Mouse (Mus musculus) neural tube, embryonic 13.5 days (tissue): Measurements from ENCODE around the gene Uck2. TPM values are rescaled to one million over a fixed set of nuclear protein-coding genes. Genes with fewer than 3 reads are reported as not detected.
A peak's percentile ranks its signal among the peaks of the same experiment; 100 is the strongest.

Experiments used
- ATAC-seq: fragments of 200-750 bp; cut with Nextera tagmentation; 2 replicates; pipeline ENCODE4 v1.8.0; 2017; ENCODE audit warnings: low read depth, mild to moderate bottlenecking, moderate TSS enrichment, moderate library complexity
- H3K27ac ChIP-seq: fragments of 300-500 bp; sonication (generic); replicated peaks from 2 replicates; pipeline ENCODE4 v1.5.1; 2015; ENCODE audit warnings: moderate library complexity, mild to moderate bottlenecking, inconsistent platforms
- H3K27me3 ChIP-seq: fragments of 300-500 bp; sonication (generic); 2 replicates; pipeline ENCODE4 v1.6.1; 2015; ENCODE audit warnings: mild to moderate bottlenecking, inconsistent platforms
- H3K36me3 ChIP-seq: fragments of 300-500 bp; sonication (generic); 2 replicates; pipeline ENCODE4 v1.6.1; 2015; ENCODE audit warnings: mild to moderate bottlenecking, inconsistent platforms
- H3K4me1 ChIP-seq: fragments of 300-500 bp; sonication (generic); replicated peaks from 2 replicates; pipeline ENCODE4 v1.6.1; 2015; ENCODE audit warnings: inconsistent platforms
- H3K4me2 ChIP-seq: fragments of 300-500 bp; sonication (generic); 2 replicates; pipeline ENCODE4 v1.6.1; 2015; ENCODE audit warnings: inconsistent platforms, mild to moderate bottlenecking, moderate library complexity
- H3K4me3 ChIP-seq: fragments of 300-500 bp; sonication (generic); 2 replicates; pipeline ENCODE4 v1.5.1; 2015; ENCODE audit warnings: mild to moderate bottlenecking, inconsistent platforms
- H3K9ac ChIP-seq: fragments of 300-500 bp; sonication (generic); 2 replicates; pipeline ENCODE4 v1.6.1; 2015; ENCODE audit warnings: moderate library complexity, mild to moderate bottlenecking, inconsistent platforms
- H3K9me3 ChIP-seq: fragments of 300-500 bp; sonication (generic); 2 replicates; pipeline ENCODE4 v1.6.1; 2016; ENCODE audit warnings: inconsistent platforms
- WGBS: fragments of 180-500 bp; shearing (Covaris S2); methylation state at CpG from one replicate; pipeline ENCODE4 v1.1.7; 2015; 5-methylcytosine and 5-hydroxymethylcytosine counted together
- polyA plus RNA-seq: library from polyadenylated mRNA; unstranded; fragments of >200 nt; fragmentation: Nextera tagmentation; extraction: Ambion mirVana; gene quantifications from 2 replicates; pipeline ENCODE4 v1.2.1, GENCODE M21; 2015

Uck2 gene
- polyA plus RNA-seq, 1 experiment from 2014 or later: 66.3 TPM

- no peaks in the 10 kb centered on the region for H3K36me3 ChIP-seq
- H3K9me3 ChIP-seq: no peaks in the 10 kb centered on the region
- no peak overlapping the region for H3K4me3 ChIP-seq
- H3K4me1 ChIP-seq: peaks cover 42% of the 10 kb centered on the region
- ATAC-seq: no peak
- no peak overlapping the region for H3K4me2 ChIP-seq
- H3K27me3 ChIP-seq: no peaks in the 10 kb centered on the region
- WGBS: 89% methylated on average over 9 of the region's 9 CpGs
- H3K9ac ChIP-seq: no peak overlapping the region
- H3K27ac ChIP-seq: no peak overlapping the region
These were observed 16.6 kb downstream of the Uck2 start for GRCm38 (mm10) chr1:167268360-167269063.

GRCm38 (mm10) chr1:167266720-167267119 is 18.4 kb downstream of the Uck2 start:
- H3K4me3 ChIP-seq: no peak overlapping the region
- WGBS: 73% methylated on average over 3 of the region's 3 CpGs
- H3K4me1 ChIP-seq: peaks cover 38% of the 10 kb centered on the region
- no peak overlapping the region for H3K27ac ChIP-seq
- no peaks in the 10 kb centered on the region for H3K27me3 ChIP-seq
- no peak for ATAC-seq
- no peak overlapping the region for H3K9ac ChIP-seq
- no peaks in the 10 kb centered on the region for H3K36me3 ChIP-seq
- no peak overlapping the region for H3K4me2 ChIP-seq
- no peaks in the 10 kb centered on the region for H3K9me3 ChIP-seq

- Histone ChIP-seq H3K4me1 (peaks cover 24% of the 10 kb centered on the region), H3K36me3 (no peaks in the 10 kb centered on the region), H3K9ac (no peak overlapping the region), H3K4me3 (no peak overlapping the region), H3K27ac (no peak overlapping the region), H3K9me3 (no peaks in the 10 kb centered on the region), H3K27me3 (no peaks in the 10 kb centered on the region), H3K4me2 (no peak overlapping the region)
- 86% methylated on average over 4 of the region's 4 CpGs for WGBS
- ATAC-seq: no peak
These were observed 19.8 kb downstream of the Uck2 start for GRCm38 (mm10) chr1:167265366-167265765.

DNA sequence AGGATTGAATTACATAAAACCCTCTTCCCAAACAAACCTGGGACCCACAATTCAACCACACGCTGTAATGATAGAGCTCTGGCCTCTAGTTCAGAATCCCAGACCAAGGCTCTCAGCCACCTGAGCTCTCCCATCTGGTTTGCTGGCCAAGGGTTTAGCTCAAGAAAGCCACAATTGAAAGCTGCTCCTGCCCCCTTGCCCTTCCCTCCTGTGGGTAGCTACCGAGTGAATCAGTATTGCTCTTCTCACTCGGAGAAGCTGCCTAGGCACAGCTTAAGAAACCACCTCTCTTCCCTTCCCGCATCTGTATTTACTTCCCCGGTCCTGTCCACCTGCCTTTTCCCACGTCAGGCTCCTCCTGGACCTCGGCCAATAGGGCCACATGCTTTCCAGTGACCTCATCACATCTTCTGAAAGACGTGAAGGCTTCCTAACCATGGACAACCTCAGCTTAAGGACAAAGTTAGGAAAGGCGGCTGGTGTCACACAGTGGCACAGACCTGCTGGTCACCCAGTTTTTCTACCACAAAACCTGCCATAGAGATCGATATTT is 22.6 kb downstream of the Uck2 start:
- no peaks in the 10 kb centered on the region for H3K27me3 ChIP-seq
- ATAC-seq: no peak
- peaks cover 6% of the 10 kb centered on the region for H3K4me1 ChIP-seq
- no peaks in the 10 kb centered on the region for H3K9me3 ChIP-seq
- H3K27ac ChIP-seq: no peak overlapping the region
- no peak overlapping the region for H3K9ac ChIP-seq
- 71% methylated on average over 10 of the region's 10 CpGs for WGBS
- H3K4me3 ChIP-seq: no peak overlapping the region
- no peak overlapping the region for H3K4me2 ChIP-seq
- no peaks in the 10 kb centered on the region for H3K36me3 ChIP-seq

DNA sequence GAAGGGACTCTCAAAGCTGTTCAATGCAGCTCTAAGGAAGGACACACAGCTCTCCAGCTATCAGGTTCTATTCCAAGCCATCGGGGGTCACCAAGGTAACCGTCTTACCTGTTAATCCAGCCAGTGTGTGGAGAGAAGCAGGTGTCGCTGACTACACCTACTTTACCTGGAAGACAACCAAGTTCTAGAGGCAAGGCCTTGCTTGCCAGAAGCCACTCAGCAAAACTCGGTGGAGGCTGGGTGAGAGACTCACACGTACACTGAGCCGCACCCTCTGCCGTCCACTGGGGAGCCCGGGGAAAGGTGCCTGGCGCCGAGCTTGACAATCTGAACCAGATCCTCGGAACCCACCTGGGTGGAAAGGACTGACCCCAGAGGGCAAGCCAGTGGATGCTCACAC is 23.4 kb downstream of the Uck2 start:
- no peaks in the 10 kb centered on the region for H3K27me3 ChIP-seq
- WGBS: 94% methylated on average over 11 of the region's 11 CpGs
- H3K36me3 ChIP-seq: no peaks in the 10 kb centered on the region
- no peak for ATAC-seq
- H3K4me2 ChIP-seq: no peak overlapping the region
- H3K4me3 ChIP-seq: no peak overlapping the region
- H3K9ac ChIP-seq: no peak overlapping the region
- no peak overlapping the region for H3K27ac ChIP-seq
- H3K9me3 ChIP-seq: no peaks in the 10 kb centered on the region
- H3K4me1 ChIP-seq: peaks cover 13% of the 10 kb centered on the region

- Histone ChIP-seq H3K27me3 (no peaks in the 10 kb centered on the region), H3K36me3 (no peaks in the 10 kb centered on the region), H3K9ac (no peak overlapping the region), H3K4me2 (no peak overlapping the region), H3K4me1 (peaks cover 27% of the 10 kb centered on the region), H3K9me3 (no peaks in the 10 kb centered on the region), H3K4me3 (no peak overlapping the region), H3K27ac (no peak overlapping the region)
- no peak for ATAC-seq
- WGBS: 68% methylated on average over 10 of the region's 10 CpGs
These were observed 25.4 kb downstream of the Uck2 start for GRCm38 (mm10) chr1:167259702-167260101.

DNA sequence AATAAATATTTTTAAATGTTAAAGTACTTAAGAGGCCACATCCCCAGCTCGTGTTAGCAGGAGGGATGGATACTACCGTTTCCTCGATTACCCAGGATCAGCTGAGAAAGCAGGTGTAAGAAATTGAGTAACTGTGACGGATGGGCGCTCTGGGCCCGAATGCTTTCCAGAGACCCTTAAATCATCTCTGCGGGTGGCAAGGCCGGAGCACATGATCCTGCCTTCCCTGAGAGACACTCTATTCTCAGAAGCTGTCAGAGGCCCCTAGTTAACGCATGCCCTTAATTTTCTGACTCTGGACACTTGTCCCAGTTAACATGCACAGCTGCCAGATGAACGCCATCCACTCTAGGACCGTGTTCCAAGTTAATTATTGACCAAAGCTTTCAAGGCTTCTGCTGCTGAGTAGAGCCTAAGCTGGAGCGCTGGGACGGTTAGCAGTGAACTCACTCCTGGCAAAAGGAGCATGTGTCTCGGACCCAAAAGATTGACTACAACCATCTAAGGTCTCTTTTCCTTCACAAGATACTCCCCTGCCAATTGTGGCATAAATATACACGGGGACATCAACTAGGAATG is 28.3 kb downstream of the Uck2 start:
- Histone ChIP-seq H3K27ac (0 out of 2 replicates have a peak overlapping the region, but pooled peaks have one; percentile 5), H3K4me1 (peaks cover 29% of the 10 kb centered on the region), H3K9ac (no peak overlapping the region), H3K4me2 (no peak overlapping the region), H3K4me3 (no peak overlapping the region), H3K36me3 (no peaks in the 10 kb centered on the region), H3K27me3 (no peaks in the 10 kb centered on the region), H3K9me3 (no peaks in the 10 kb centered on the region)
- peak; percentile 34; the same call in 1 of the 2 replicates for ATAC-seq
- WGBS: 31% methylated on average over 15 of the region's 15 CpGs

DNA sequence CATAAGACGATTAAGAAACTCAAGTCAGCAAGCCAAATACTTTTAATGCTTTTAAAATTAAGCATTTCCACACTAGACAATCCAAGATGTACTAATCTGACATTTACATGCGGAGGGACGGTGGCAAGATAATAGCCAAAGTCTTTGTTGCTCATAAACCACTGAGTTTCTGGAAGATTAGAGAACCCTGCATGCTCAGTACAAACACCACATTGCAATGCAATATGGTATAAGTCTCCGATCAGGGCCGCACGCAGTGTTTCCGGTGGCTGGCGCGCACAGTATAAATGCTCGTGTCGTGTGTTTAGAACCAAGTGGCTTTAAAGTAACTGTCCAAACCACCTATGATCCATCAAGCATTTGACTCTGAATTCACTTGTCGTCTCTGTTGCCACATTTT is 31.5 kb downstream of the Uck2 start:
- H3K4me2 ChIP-seq: no peak overlapping the region
- H3K9ac ChIP-seq: no peak overlapping the region
- H3K9me3 ChIP-seq: no peaks in the 10 kb centered on the region
- WGBS: 92% methylated on average over 12 of the region's 12 CpGs
- no peak overlapping the region for H3K27ac ChIP-seq
- H3K4me3 ChIP-seq: no peak overlapping the region
- no peak for ATAC-seq
- H3K4me1 ChIP-seq: peaks cover 33% of the 10 kb centered on the region
- H3K27me3 ChIP-seq: no peaks in the 10 kb centered on the region
- H3K36me3 ChIP-seq: no peaks in the 10 kb centered on the region

DNA sequence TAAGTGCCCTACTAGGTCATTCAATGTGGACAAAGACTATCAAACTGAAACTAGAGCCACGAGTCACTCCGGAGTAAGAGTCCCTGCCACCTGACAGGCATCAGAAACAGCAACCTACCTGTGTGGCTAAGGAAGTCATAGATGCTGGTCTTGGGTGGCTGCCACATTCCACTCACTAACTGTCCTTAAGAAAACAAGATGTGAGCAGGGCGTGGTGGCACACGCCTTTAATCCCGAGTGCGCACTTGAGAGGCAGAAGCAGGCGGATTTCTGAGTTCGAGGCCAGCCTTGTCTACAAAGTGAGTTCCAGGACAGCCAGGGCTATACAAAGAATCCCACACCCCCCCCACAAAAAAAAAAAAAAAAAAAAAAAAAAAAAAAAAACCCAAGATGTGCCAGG is 35.2 kb downstream of the Uck2 start:
- H3K27me3 ChIP-seq: no peaks in the 10 kb centered on the region
- H3K27ac ChIP-seq: no peak overlapping the region
- H3K9ac ChIP-seq: no peak overlapping the region
- H3K4me3 ChIP-seq: no peak overlapping the region
- ATAC-seq: no peak
- no peaks in the 10 kb centered on the region for H3K9me3 ChIP-seq
- WGBS: 89% methylated on average over 8 of the region's 8 CpGs
- H3K4me2 ChIP-seq: no peak overlapping the region
- H3K36me3 ChIP-seq: no peaks in the 10 kb centered on the region
- H3K4me1 ChIP-seq: peaks cover 45% of the 10 kb centered on the region

- Histone ChIP-seq H3K9me3 (no peaks in the 10 kb centered on the region), H3K4me2 (no peak overlapping the region), H3K4me3 (no peak overlapping the region), H3K4me1 (peaks cover 46% of the 10 kb centered on the region), H3K36me3 (no peaks in the 10 kb centered on the region), H3K9ac (no peak overlapping the region), H3K27me3 (no peaks in the 10 kb centered on the region), H3K27ac (no peak overlapping the region)
- WGBS: 90% methylated on average over 19 of the region's 19 CpGs
- ATAC-seq: no peak
These were observed 35.9 kb downstream of the Uck2 start for GRCm38 (mm10) chr1:167249252-167249651.

DNA sequence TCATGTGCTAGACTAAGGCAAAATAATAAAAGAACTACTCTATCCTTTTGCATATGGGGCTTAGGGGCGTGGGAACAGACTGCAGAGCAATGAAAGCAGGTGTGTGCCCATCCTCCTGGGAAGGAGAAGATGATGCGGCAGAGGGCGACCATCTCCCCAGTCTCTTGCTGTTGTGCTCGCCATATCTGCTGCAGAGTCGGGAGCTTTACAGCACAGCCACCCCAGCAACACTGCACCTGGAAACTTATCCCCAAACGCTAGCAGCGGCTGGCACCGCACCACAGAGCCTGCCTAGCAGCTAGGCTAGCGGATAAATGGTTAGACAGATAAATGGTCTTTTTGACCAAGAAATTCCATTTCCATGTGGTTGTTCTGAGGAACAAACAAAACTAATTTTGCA is 37.2 kb downstream of the Uck2 start:
- 72% methylated on average over 9 of the region's 9 CpGs for WGBS
- H3K27ac ChIP-seq: no peak overlapping the region; the same call in 1 of the 2 replicates
- no peak overlapping the region for H3K4me2 ChIP-seq
- H3K4me1 ChIP-seq: peaks cover 54% of the 10 kb centered on the region
- no peaks in the 10 kb centered on the region for H3K36me3 ChIP-seq
- no peak for ATAC-seq
- no peak overlapping the region for H3K4me3 ChIP-seq
- no peaks in the 10 kb centered on the region for H3K9me3 ChIP-seq
- no peak overlapping the region for H3K9ac ChIP-seq
- no peaks in the 10 kb centered on the region for H3K27me3 ChIP-seq

- H3K4me3 ChIP-seq: no peak overlapping the region
- WGBS: 55% methylated on average over 8 of the region's 8 CpGs
- no peak overlapping the region for H3K27ac ChIP-seq
- peaks cover 63% of the 10 kb centered on the region for H3K4me1 ChIP-seq
- no peak overlapping the region for H3K9ac ChIP-seq
- ATAC-seq: no peak
- H3K9me3 ChIP-seq: no peaks in the 10 kb centered on the region
- no peaks in the 10 kb centered on the region for H3K27me3 ChIP-seq
- no peak overlapping the region for H3K4me2 ChIP-seq
- H3K36me3 ChIP-seq: no peaks in the 10 kb centered on the region
These were observed 38.1 kb downstream of the Uck2 start for GRCm38 (mm10) chr1:167246976-167247375.
